Mouse (Mus musculus) hematopoietic stem cell, adult 5-6 weeks (primary cell): Measurements from ENCODE around the gene Pycr1. TPM values are rescaled to one million over a fixed set of nuclear protein-coding genes. Genes with fewer than 3 reads are reported as not detected.
A peak's percentile ranks its signal among the peaks of the same experiment; 100 is the strongest.

Experiments used
- ATAC-seq, 2 experiments: fragments of 125-278 bp in 1 of 2; replicated peaks in 1 of 2; 2 replicates each; pipeline ENCODE4 v1.8.0; 2016 to 2017; ENCODE audit warnings: inconsistent platforms in 2 of 2, mild to moderate bottlenecking in 2 of 2, moderate number of reproducible peaks in 2 of 2, low read depth in 1 of 2, moderate TSS enrichment in 1 of 2; ENCODE audit not compliant: low FRiP score in 2 of 2, poor library complexity in 2 of 2, severe bottlenecking in 2 of 2, insufficient read depth in 1 of 2, low TSS enrichment in 1 of 2
- total RNA-seq: library from RNA; stranded (forward); fragments of 172-1452, 232-1000 nt; gene quantifications from 2 replicates; pipeline ENCODE4 v1.2.3, GENCODE M21; 2017

Pycr1 gene
- total RNA-seq, 1 experiment from 2014 or later: 2.1 TPM

GRCm38 (mm10) chr11:120660301-120661075 lies 16.9 kb upstream of the Pycr1 start:
- no peak for ATAC-seq

GRCm38 (mm10) chr11:120659509-120660300 lies 16.1 kb upstream of the Pycr1 start:
- 0 out of 4 replicates have a peak, but pooled peaks of 1 of the 2 experiments have one; percentile 11 for ATAC-seq

- ATAC-seq: peak; percentile 63 to 70; a peak in 2 of 4 replicates
Observed at GRCm38 (mm10) chr11:120658876-120659410, 15.4 kb upstream of the Pycr1 start.

- ATAC-seq: no peak
Observed at GRCm38 (mm10) chr11:120657301-120657700, 13.7 kb upstream of the Pycr1 start.

DNA sequence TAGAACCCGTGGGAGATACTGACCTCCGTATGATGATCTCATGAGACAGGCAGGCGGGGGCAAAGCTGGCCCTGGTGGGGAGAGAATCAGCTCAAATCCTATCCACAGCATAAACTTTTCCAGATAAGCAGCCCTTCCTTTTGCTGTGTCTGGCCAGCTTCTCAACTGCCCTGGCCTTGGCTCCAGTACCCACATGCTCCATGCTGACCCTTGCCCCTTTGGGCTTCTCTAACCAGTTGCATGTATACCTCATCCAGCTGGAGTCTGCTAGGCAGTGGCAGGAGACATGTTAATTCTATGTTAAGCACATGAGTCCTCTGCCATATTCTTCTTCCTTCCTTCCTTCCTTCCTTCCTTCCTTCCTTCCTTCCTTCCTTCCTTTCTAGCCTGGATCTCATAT lies 11.2 kb upstream of the Pycr1 start:
- ATAC-seq: no peak

DNA sequence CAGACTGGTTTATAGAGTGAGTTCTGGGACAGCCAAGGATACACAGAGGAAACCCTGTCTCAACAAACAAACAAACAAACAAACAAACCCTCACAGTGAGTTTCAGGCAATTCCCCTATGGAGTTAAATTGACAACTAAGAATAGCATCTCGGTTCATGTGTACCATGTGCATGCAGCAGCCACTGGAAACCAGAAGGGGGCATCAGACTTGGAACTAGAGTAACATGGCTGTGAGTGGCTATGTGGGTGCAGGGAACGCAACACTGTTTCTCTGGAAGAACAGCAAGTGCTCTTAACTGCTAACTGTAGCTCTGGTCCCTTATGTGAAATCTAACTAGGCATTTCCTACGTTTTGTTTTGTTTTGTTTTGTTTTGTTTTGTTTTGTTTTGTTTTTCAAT lies 8.3 kb upstream of the Pycr1 start:
- ATAC-seq: no peak

- no peak for ATAC-seq
Observed at GRCm38 (mm10) chr11:120648001-120648476, 4.5 kb upstream of the Pycr1 start, which contains the start of gene Myadml2. Gene Myadml2 (minus strand): TSS chr11:120648158.

DNA sequence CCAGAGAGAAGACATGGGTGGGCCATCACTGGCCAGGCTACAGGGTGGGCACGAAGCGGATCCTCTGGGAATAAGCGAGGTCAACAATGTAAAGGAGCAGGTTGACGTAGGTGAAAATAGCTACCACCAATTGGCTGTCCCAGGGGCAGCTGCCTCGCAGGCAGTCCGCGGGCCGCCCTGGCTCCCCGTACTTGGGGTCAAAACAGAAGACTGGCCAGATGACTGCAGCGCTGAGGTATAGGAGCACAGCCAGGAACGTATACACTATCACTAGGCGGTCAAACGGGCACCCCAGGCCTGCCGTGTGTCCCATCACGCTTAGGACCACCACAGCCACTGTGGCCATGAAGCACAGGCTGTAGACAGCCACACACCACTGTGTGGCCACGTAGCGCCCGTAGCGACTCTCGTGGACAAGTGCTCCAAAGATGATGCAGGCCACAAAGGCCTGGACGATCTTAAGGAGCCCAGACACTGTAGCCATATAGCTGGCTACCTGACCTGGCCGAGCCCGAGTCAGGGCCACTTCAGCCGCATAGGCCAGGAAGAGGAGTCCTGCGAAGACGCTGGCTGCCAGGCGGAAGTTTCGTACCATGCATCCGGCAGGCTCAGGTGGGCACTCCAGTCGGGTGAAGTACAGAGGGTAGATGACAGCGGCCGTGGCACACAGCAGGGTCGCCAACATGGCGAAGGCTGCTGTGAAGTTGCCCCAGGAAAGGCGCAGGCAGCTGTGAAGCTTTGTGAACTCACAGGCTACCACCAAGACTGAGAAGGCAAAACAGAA lies 3.7 kb upstream of the Pycr1 start:
- no peak for ATAC-seq

- ATAC-seq: peak in 1 of 2 experiments; percentile 33; a peak in 1 of 4 replicates
Observed at GRCm38 (mm10) chr11:120642939-120643600, 499 bp downstream of the Pycr1 start.

GRCm38 (mm10) chr11:120641869-120642268 lies 1.7 kb downstream of the Pycr1 start:
- no peak for ATAC-seq

DNA sequence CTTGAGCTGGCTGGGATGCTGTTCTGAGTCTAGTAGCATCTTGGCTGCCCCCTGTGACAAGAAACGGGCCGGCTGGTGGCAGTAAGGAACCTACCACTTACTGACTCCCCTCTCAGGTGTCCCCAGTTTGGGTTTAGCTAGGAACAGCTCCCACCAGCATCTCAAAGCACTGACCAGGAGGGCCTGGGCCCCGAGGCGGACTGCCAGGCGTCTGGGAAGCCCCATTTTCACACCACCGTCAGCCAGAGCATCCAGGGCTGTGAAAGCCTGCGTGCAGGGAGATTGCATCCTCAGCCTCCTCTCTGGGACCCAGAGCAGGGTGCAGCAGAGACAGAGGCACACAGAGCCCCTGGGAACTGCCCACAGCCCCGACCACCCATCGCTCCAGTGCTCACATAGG lies 2.3 kb downstream of the Pycr1 start:
- no peak for ATAC-seq

DNA sequence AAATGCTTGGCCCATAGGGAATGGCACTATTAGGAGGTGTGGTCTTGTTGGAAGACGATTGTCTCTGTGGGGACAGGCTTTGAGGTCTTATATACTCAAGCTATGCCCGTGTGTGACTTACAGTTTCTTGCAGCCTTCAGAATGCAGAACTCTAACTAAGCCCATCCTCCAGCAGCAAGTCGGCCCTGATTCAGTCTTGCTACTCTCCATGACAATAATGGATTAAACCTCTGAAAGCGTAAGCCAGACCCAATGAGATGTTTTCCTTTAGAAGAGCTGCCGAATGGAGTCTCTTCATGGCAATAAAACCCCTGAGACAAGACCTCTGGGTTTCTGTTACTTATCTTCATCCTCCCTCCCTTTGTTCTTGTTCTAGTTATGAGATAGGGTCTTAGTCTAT lies 8.8 kb downstream of the Pycr1 start:
- no peak for ATAC-seq

DNA sequence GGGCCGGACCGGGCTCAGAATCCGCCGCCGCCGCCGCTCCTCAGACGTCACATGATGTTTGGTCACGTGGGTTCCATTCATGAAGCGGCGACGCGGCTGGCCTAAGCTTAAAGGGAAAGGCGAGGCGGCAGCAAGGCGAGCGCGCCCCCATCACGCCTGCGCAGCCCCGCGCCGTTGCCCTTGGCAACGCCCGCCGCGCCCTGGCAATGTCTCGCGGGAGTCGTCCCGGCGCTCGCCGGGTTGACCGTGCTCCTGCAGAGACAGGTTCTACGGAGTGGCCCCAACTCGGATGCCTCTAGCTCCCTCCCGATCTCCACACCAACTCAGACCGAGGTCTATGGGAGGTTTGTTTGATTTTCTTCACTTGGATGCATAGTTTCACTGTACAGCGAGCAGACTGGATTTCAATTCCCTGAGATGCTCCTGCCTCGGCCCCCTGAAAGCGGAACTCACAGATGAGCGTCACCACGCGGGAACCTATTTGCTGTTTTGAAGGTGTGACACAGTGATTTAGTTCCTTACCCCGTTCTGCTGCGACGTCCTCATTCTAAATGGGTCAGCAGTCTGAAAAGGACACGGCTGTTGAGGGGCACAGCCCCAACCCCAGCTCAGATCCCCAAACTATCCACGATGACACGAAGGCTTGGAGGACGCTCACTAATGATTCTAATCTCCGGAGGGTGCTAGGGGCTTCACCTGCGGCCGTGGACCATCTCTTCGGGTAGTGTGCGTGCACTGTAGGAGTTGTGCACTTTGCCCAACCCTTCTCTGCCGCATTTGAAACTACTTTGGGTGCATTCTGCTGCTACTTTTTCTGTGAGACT lies 9.8 kb downstream of the Pycr1 start, which contains the start of gene Mafg:
Gene Mafg (minus strand): TSS at position 81 of the 824 bp plus-strand sequence.
- ATAC-seq: peak; percentile 22 to 41; a peak in 3 of 4 replicates

- peak; percentile 33 to 46; a peak in 3 of 4 replicates for ATAC-seq
Observed at GRCm38 (mm10) chr11:120632559-120633519, 10.7 kb downstream of the Pycr1 start.
